Mouse (Mus musculus): Measurements from ENCODE around the gene Trak1. TPM values are rescaled to one million over a fixed set of nuclear protein-coding genes. Genes with fewer than 3 reads are reported as not detected.

The Trak1 gene
- polyA plus RNA-seq, 1 experiment from 2014 or later = 60.0 TPM

DNA sequence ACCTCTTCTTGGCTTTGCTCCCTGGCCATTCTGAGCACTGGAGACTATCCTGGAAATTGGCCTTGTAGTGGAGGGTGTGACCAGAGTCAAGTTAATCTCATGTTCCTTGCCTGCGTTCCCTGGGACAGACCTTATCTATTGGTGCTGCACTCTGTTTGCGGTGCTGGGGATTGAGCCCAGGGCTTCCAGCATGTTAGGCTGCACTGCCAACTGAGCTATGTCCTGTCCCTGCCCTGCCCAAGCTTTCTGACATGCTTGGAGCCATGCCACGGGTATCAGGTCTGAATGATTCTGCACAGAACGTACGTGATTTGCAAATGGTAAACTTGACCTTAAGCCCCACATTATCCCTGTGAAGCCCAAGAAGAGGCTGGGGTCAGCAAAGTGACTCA is 77.6 kb downstream of the Trak1 start:
- Histone ChIP-seq H3K36me3 (ENCODE audit: control insufficient read depth, insufficient read depth, low read length) (no peaks in the 10 kb centered on the region), H3K4me1 (ENCODE audit: control insufficient read depth, insufficient read depth, low read length) (peaks cover 30% of the 10 kb centered on the region), H3K4me2 (ENCODE audit: low read depth, low read length) (no peak overlapping the region), H3K9ac (replicated peaks; ENCODE audit: low read depth, low read length) (no peak overlapping the region), H3K9me3 (ENCODE audit: control insufficient read depth, low read length) (no peaks in the 10 kb centered on the region), H3K27ac (ENCODE audit: low read depth, low read length) (no peak overlapping the region), H3K27me3 (ENCODE audit: control insufficient read depth, insufficient read depth, low read length) (no peaks in the 10 kb centered on the region), H3K4me3 (ENCODE audit: low read depth, low read length) (no peak overlapping the region)
- ATAC-seq (ENCODE audit: low read depth) = no peak
- WGBS = 93% methylated on average over 5 of the region's 5 CpGs

DNA sequence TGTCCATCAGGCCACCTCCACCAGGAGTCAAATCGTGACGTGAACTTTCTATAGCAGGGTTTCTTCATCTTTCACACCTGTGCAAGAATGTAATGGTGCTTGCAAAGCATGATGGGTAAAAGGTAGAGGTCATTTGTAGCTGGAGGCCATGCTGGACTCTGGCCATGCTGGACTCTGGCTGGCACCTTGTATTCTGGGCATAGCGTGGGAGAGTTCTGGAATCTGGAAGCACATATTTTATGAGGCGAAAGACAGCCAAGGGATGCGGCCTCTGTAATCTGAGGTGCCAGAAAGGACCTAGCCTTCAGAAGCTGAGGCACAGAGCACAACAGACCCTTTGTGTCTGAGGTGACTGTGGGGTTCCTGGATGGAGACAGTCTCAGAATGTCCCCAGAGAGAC is 78.8 kb downstream of the Trak1 start:
- Histone ChIP-seq H3K4me2 (ENCODE audit: low read depth, low read length) (no peak overlapping the region), H3K36me3 (ENCODE audit: control insufficient read depth, insufficient read depth, low read length) (no peaks in the 10 kb centered on the region), H3K4me3 (ENCODE audit: low read depth, low read length) (no peak overlapping the region), H3K27ac (ENCODE audit: low read depth, low read length) (no peak overlapping the region), H3K9me3 (ENCODE audit: control insufficient read depth, low read length) (no peaks in the 10 kb centered on the region), H3K27me3 (ENCODE audit: control insufficient read depth, insufficient read depth, low read length) (no peaks in the 10 kb centered on the region), H3K4me1 (ENCODE audit: control insufficient read depth, insufficient read depth, low read length) (peaks cover 28% of the 10 kb centered on the region), H3K9ac (replicated peaks; ENCODE audit: low read depth, low read length) (no peak overlapping the region)
- 86% methylated on average over 5 of the region's 5 CpGs for WGBS
- ATAC-seq (ENCODE audit: low read depth) = no peak

DNA sequence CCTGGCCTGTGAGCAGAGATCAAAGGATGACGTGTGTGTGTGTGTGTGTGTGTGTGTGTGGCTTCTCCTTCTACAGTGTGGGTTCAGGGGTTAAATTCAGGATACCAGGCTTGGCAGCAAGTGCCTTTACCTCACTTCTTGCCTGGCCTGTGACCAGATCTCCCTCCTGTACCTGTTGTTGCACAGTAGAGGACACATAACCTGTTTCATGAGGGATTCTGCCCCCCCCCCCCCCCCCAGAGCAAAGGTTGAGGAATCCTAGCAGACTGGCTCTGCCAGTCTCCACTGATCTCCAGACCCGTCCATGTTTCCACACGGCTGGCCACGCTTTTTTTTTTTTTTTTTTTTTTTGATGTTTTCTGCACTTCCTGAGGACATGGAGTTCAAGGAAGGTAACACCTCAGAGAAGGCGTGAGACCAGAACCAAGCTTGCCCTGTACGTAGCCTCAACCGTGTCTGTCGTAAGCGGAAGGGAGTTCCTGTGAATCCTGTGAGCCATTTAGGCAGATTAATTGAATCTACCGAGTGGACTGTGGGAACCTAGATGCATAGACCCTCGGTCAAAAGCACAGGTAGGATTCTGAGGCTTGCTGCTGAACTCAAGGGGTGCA is 83.1 kb downstream of the Trak1 start:
- H3K27me3 ChIP-seq (ENCODE audit: control insufficient read depth, insufficient read depth, low read length) = no peaks in the 10 kb centered on the region
- H3K27ac ChIP-seq (ENCODE audit: low read depth, low read length) = no peak overlapping the region
- H3K4me1 ChIP-seq (ENCODE audit: control insufficient read depth, insufficient read depth, low read length) = peaks cover 7% of the 10 kb centered on the region; the same call in 1 of the 2 replicates
- H3K9me3 ChIP-seq (ENCODE audit: control insufficient read depth, low read length) = no peaks in the 10 kb centered on the region
- WGBS = 87% methylated on average over 11 of the region's 11 CpGs
- ATAC-seq (ENCODE audit: low read depth) = no peak
- no peaks in the 10 kb centered on the region for H3K36me3 ChIP-seq (ENCODE audit: control insufficient read depth, insufficient read depth, low read length)
- no peak overlapping the region for H3K4me3 ChIP-seq (ENCODE audit: low read depth, low read length)
- H3K4me2 ChIP-seq (ENCODE audit: low read depth, low read length) = no peak overlapping the region
- H3K9ac ChIP-seq (replicated peaks; ENCODE audit: low read depth, low read length) = no peak overlapping the region

DNA sequence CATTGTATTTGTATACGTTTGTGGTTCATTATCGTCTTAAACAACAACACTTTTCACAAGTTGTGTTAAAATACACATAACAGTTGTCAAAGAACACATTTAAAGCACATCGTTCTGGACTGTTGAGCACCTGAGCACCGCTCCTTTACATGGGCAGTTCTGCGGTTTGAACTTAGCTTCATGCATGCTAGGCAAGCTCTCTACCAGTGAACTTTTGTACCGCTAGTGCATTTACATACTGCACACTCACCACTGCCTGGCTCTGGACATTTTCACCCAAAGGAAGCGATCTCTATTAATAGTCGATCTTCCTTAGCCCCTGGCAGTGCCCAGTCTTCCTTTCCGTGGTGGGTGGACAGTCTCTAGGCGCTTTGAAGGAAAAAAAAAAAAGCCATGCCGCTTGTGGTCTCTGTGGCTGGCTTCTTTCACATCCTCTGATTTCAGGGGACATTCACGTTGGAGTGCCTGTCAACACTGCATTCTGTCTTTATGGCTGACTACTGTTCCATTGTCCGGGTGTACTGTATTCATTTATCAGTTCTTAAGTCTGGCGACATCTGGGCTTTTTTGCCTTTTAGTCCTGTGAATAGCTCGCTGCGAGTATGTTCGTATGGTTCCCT is 84.5 kb downstream of the Trak1 start:
- H3K36me3 ChIP-seq (ENCODE audit: control insufficient read depth, insufficient read depth, low read length) = no peaks in the 10 kb centered on the region
- H3K4me2 ChIP-seq (ENCODE audit: low read depth, low read length) = no peak overlapping the region
- no peaks in the 10 kb centered on the region for H3K27me3 ChIP-seq (ENCODE audit: control insufficient read depth, insufficient read depth, low read length)
- H3K9me3 ChIP-seq (ENCODE audit: control insufficient read depth, low read length) = no peaks in the 10 kb centered on the region
- H3K9ac ChIP-seq (replicated peaks; ENCODE audit: low read depth, low read length) = no peak overlapping the region
- no peak overlapping the region for H3K4me3 ChIP-seq (ENCODE audit: low read depth, low read length)
- peaks cover 7% of the 10 kb centered on the region; the same call in 1 of the 2 replicates for H3K4me1 ChIP-seq (ENCODE audit: control insufficient read depth, insufficient read depth, low read length)
- 70% methylated on average over 17 of the region's 17 CpGs for WGBS
- ATAC-seq (ENCODE audit: low read depth) = no peak
- no peak overlapping the region for H3K27ac ChIP-seq (ENCODE audit: low read depth, low read length)

DNA sequence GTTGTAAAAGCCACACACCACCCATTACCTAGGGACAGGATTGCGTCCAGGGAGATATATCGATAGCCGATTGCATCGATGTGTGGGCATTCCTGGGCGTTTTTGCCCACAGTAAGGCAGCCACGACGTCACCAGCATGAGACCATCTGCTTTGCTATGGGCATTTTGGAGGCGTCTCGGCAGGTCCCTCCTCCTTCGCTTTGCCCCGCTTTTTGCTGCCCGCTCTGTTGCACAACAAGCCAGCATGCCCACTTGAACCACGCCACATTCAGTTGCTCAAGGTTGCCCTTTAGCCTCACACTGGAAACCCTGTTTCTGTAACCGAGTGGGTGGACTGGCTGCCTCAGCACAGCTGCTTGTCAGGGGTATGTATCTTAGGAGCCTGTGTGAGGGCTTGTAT is 85.3 kb downstream of the Trak1 start:
- H3K4me3 ChIP-seq (ENCODE audit: low read depth, low read length) = no peak overlapping the region
- H3K4me2 ChIP-seq (ENCODE audit: low read depth, low read length) = no peak overlapping the region
- no peaks in the 10 kb centered on the region for H3K36me3 ChIP-seq (ENCODE audit: control insufficient read depth, insufficient read depth, low read length)
- H3K4me1 ChIP-seq (ENCODE audit: control insufficient read depth, insufficient read depth, low read length) = peaks cover 7% of the 10 kb centered on the region; the same call in 1 of the 2 replicates
- H3K27ac ChIP-seq (ENCODE audit: low read depth, low read length) = no peak overlapping the region
- H3K9me3 ChIP-seq (ENCODE audit: control insufficient read depth, low read length) = no peaks in the 10 kb centered on the region
- ATAC-seq (ENCODE audit: low read depth) = no peak
- no peak overlapping the region for H3K9ac ChIP-seq (replicated peaks; ENCODE audit: low read depth, low read length)
- 92% methylated on average over 14 of the region's 14 CpGs for WGBS
- no peaks in the 10 kb centered on the region for H3K27me3 ChIP-seq (ENCODE audit: control insufficient read depth, insufficient read depth, low read length)

DNA sequence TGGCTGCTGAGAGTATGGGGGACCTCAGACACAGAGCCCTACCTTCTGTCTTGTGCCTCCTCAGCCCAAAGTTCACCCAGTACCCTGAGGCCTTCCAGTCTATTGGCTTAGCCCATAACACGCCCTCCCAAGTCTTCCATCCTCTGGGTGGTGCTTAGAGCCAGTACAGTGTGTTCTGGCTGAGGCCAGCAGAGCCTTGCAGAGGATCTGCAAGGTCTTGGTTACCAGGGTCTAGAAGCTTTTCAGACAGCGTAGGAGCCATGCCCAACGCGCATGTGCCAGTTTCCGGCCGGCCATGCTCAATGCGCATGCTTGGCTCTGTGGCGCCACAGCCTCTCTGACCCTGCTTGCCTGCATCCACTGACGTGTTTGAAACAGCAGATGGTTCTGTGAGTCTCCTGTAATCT is 85.9 kb downstream of the Trak1 start:
- ATAC-seq (ENCODE audit: low read depth) = no peak
- Histone ChIP-seq H3K27ac (ENCODE audit: low read depth, low read length) (no peak overlapping the region), H3K36me3 (ENCODE audit: control insufficient read depth, insufficient read depth, low read length) (no peaks in the 10 kb centered on the region), H3K4me3 (ENCODE audit: low read depth, low read length) (no peak overlapping the region), H3K9me3 (ENCODE audit: control insufficient read depth, low read length) (no peaks in the 10 kb centered on the region), H3K4me1 (ENCODE audit: control insufficient read depth, insufficient read depth, low read length) (peaks cover 11% of the 10 kb centered on the region; the same call in 1 of the 2 replicates), H3K9ac (replicated peaks; ENCODE audit: low read depth, low read length) (no peak overlapping the region), H3K4me2 (ENCODE audit: low read depth, low read length) (no peak overlapping the region), H3K27me3 (ENCODE audit: control insufficient read depth, insufficient read depth, low read length) (no peaks in the 10 kb centered on the region)
- WGBS = 86% methylated on average over 9 of the region's 9 CpGs

DNA sequence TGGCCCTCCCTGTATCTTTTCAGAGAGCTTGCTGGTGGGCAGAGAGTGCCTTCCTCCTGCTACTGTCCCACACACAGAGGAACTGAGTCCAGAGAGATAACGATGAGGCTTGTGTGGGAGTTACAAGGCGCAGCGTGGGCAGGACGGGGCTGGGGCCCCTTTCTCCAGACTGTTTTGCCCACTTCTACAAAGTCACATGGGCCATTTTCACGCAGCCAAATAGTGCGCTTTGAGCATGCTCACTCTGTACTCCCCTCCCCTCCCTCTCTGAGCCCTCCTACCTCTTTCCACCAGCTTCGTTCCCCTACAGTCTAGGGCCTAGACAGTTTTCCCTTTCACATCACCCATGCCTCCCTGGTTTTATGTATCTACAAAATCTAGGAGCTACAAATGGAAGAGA is 87.3 kb downstream of the Trak1 start:
- H3K27ac ChIP-seq (ENCODE audit: low read depth, low read length) = no peak overlapping the region
- ATAC-seq (ENCODE audit: low read depth) = no peak
- H3K4me2 ChIP-seq (ENCODE audit: low read depth, low read length) = no peak overlapping the region
- no peaks in the 10 kb centered on the region for H3K36me3 ChIP-seq (ENCODE audit: control insufficient read depth, insufficient read depth, low read length)
- H3K9me3 ChIP-seq (ENCODE audit: control insufficient read depth, low read length) = no peaks in the 10 kb centered on the region
- peaks cover 15% of the 10 kb centered on the region; the same call in 1 of the 2 replicates for H3K4me1 ChIP-seq (ENCODE audit: control insufficient read depth, insufficient read depth, low read length)
- 79% methylated on average over 7 of the region's 7 CpGs for WGBS
- H3K9ac ChIP-seq (replicated peaks; ENCODE audit: low read depth, low read length) = no peak overlapping the region
- no peaks in the 10 kb centered on the region for H3K27me3 ChIP-seq (ENCODE audit: control insufficient read depth, insufficient read depth, low read length)
- H3K4me3 ChIP-seq (ENCODE audit: low read depth, low read length) = no peak overlapping the region

DNA sequence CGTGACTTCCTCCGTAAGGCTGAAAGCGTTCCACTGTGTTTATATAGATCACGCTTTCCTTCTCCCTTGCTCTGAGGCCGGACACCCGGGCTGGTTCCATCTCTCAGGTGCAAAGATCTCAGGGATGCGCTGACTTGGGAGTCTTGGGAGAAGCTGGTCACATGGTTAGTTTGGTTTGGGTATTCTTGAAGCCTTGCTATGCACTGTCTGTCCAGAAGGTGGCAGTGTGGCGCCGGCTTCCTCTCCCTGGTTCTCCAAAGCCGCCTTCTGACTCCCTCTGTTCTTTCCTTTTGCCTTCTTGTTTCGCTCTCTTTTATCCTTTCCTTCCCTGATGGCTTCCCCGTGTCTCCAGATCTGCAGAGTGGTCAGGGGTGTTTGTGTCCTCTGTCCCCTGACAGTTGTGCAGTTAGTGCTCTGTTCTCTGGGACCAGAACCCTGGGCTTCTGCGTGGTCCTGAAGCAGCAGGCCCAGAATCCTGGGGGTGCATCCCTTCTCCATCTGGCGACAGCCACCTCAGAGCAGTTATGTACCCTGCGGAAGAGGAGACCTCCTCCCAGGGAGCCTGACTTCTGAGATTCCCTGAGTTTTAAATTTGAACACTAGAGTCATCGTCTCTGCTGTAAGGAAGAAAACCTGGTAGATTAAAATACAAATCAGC is 87.9 kb downstream of the Trak1 start:
- no peak overlapping the region for H3K27ac ChIP-seq (ENCODE audit: low read depth, low read length)
- no peak overlapping the region for H3K4me3 ChIP-seq (ENCODE audit: low read depth, low read length)
- no peaks in the 10 kb centered on the region for H3K36me3 ChIP-seq (ENCODE audit: control insufficient read depth, insufficient read depth, low read length)
- no peaks in the 10 kb centered on the region for H3K9me3 ChIP-seq (ENCODE audit: control insufficient read depth, low read length)
- no peaks in the 10 kb centered on the region for H3K27me3 ChIP-seq (ENCODE audit: control insufficient read depth, insufficient read depth, low read length)
- peaks cover 15% of the 10 kb centered on the region; the same call in 1 of the 2 replicates for H3K4me1 ChIP-seq (ENCODE audit: control insufficient read depth, insufficient read depth, low read length)
- no peak overlapping the region for H3K9ac ChIP-seq (replicated peaks; ENCODE audit: low read depth, low read length)
- ATAC-seq (ENCODE audit: low read depth) = no peak
- WGBS = 33% methylated on average over 16 of the region's 16 CpGs
- no peak overlapping the region for H3K4me2 ChIP-seq (ENCODE audit: low read depth, low read length)

DNA sequence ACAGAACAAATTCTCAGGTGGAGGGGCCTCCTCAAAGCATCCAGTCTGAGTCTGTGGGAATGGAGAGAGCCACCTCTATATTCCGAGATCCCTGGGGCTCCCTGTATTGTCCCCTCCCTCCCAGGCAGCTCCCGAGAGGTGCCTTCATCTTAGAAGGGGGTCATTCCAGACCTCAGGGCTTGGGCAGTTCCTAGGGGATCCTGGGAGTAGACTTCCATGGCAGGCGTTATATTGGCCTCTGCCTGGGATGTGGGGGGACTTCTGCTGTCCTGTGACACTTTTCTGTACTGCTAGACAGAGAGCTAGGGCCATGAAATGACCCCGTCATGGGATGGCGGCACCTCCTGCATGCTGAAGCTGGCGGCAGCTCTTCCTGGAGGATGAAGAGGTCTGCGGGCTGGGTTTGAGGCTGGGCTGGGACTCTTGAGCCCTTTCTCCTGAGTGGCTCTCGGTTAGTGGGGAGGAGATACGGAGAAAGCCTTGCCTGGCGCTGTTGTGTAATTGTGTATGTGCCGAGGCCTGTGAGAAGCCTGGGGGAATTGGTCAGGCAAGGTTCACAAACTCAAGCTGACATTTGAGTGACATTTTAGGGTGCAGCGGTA is 88.5 kb downstream of the Trak1 start:
- Histone ChIP-seq H3K4me2 (ENCODE audit: low read depth, low read length) (no peak overlapping the region), H3K4me1 (ENCODE audit: control insufficient read depth, insufficient read depth, low read length) (peaks cover 15% of the 10 kb centered on the region; the same call in 1 of the 2 replicates), H3K27me3 (ENCODE audit: control insufficient read depth, insufficient read depth, low read length) (no peaks in the 10 kb centered on the region), H3K9me3 (ENCODE audit: control insufficient read depth, low read length) (no peaks in the 10 kb centered on the region), H3K36me3 (ENCODE audit: control insufficient read depth, insufficient read depth, low read length) (no peaks in the 10 kb centered on the region), H3K9ac (replicated peaks; ENCODE audit: low read depth, low read length) (no peak overlapping the region), H3K4me3 (ENCODE audit: low read depth, low read length) (no peak overlapping the region), H3K27ac (ENCODE audit: low read depth, low read length) (no peak overlapping the region)
- no peak for ATAC-seq (ENCODE audit: low read depth)
- WGBS = 88% methylated on average over 12 of the region's 12 CpGs
